Mouse (Mus musculus) kidney, postnatal 0 days (tissue): ENCODE results near the gene Ccdc184. TPM values are rescaled to one million over a fixed set of nuclear protein-coding genes. Genes with fewer than 3 reads are reported as not detected.

ENCODE experiments used
- ATAC-seq: fragments of 200-750 bp; cut with Nextera tagmentation; replicated peaks from 2 replicates; pipeline ENCODE4 v1.8.0; 2017; ENCODE audit warnings: low read depth, moderate number of reproducible peaks, moderate TSS enrichment, moderate library complexity; ENCODE audit not compliant: low FRiP score
- DNase-seq: peaks from one replicate; pipeline ENCODE4 v3.0.0-alpha.2; 2016; ENCODE audit warnings: low spot score
- H3K27ac ChIP-seq: fragments of 300-500 bp; sonication (generic); 2 replicates; pipeline ENCODE4 v1.5.1; 2014; ENCODE audit warnings: mild to moderate bottlenecking
- H3K27me3 ChIP-seq: fragments of 300-500 bp; sonication (generic); 2 replicates; pipeline ENCODE4 v1.6.1; 2014; ENCODE audit warnings: low read length, mixed read lengths; ENCODE audit not compliant: insufficient read depth
- H3K36me3 ChIP-seq: fragments of 300-500 bp; sonication (generic); 2 replicates; pipeline ENCODE4 v1.6.1; 2014; ENCODE audit warnings: low read length, mixed read lengths; ENCODE audit not compliant: insufficient read depth
- H3K4me1 ChIP-seq: fragments of 300-500 bp; sonication (generic); replicated peaks from 2 replicates; pipeline ENCODE4 v1.6.1; 2014; ENCODE audit warnings: antibody characterized with exemption, low read length, mixed read lengths; ENCODE audit not compliant: insufficient read depth
- H3K4me2 ChIP-seq: fragments of 300-500 bp; sonication (generic); 2 replicates; pipeline ENCODE4 v1.6.1; 2014; ENCODE audit warnings: mild to moderate bottlenecking, low read length, moderate library complexity, mixed read lengths
- H3K4me3 ChIP-seq: fragments of 300-500 bp; sonication (generic); replicated peaks from 2 replicates; pipeline ENCODE4 v1.5.1; 2014; ENCODE audit warnings: low read depth, low read length
- H3K9ac ChIP-seq: fragments of 300-500 bp; sonication (generic); 2 replicates; pipeline ENCODE4 v1.6.1; 2014; ENCODE audit warnings: low read depth, low read length
- H3K9me3 ChIP-seq: fragments of 300-500 bp; sonication (generic); replicated peaks from 2 replicates; pipeline ENCODE4 v1.6.1; 2016; ENCODE audit warnings: low read length, inconsistent platforms, mixed read lengths
- CTCF ChIP-seq: IDR thresholded peaks from 2 replicates; pipeline ENCODE4 v1.5.1; 2016; ENCODE audit warnings: antibody characterized with exemption, low read depth, mild to moderate bottlenecking, moderate library complexity
- WGBS: fragments of 180-500 bp; shearing (Covaris S2); extraction: QIAGEN DNeasy Blood & Tissue Kit; methylation state at CpG from one replicate; pipeline ENCODE4 v1.1.7; 2014; 5-methylcytosine and 5-hydroxymethylcytosine counted together
- polyA plus RNA-seq: library from polyadenylated mRNA; unstranded; fragments of >200 nt; fragmentation: Nextera tagmentation; extraction: Ambion mirVana; gene quantifications from 2 replicates; pipeline ENCODE4 v1.2.1, GENCODE M21; 2015

Gene Ccdc184
- 1.3 and 1.7 TPM in 2 replicates for polyA plus RNA-seq

GRCm38 (mm10) chr15:98166963-98167644 is at the start of gene Ccdc184:
Gene Ccdc184, plus strand, starts transcription at chr15:98167158.
- 2% methylated on average over 15 of the region's 18 CpGs for WGBS

GRCm38 (mm10) chr15:98119363-98119762 is 47.6 kb upstream of the Ccdc184 start:
- ATAC-seq (no peak), DNase-seq (no peak)
- H3K9me3 ChIP-seq = no peaks in the 10 kb centered on the region
- no peak overlapping the region for H3K4me3 ChIP-seq
- no peaks in the 10 kb centered on the region for H3K27me3 ChIP-seq
- H3K4me2 ChIP-seq = no peak overlapping the region
- WGBS = 83% methylated on average over 12 of the region's 12 CpGs
- H3K27ac ChIP-seq = no peak overlapping the region
- peaks cover 48% of the 10 kb centered on the region for H3K36me3 ChIP-seq
- H3K4me1 ChIP-seq = no peaks in the 10 kb centered on the region
- H3K9ac ChIP-seq = no peak overlapping the region
- no peak for TF ChIP-seq CTCF

More at GRCm38 (mm10) chr15:98166963-98167644, at the start of gene Ccdc184:
- H3K36me3 ChIP-seq = no peaks in the 10 kb centered on the region
- H3K27me3 ChIP-seq = peaks cover 29% of the 10 kb centered on the region
- H3K27ac ChIP-seq = no peak within 1 kb of the TSS
- peak within 1 kb of the TSS; percentile 56 for H3K4me2 ChIP-seq
- 0 out of 2 replicates have a peak, but pooled peaks cover 6% of the 10 kb centered on the region for H3K4me1 ChIP-seq
- H3K9me3 ChIP-seq = no peaks in the 10 kb centered on the region
- peak; percentile 26; the same call in 1 of the 2 replicates for ATAC-seq
- DNase-seq = no peak
- peak within 1 kb of the TSS; percentile 33 for H3K4me3 ChIP-seq
- TF ChIP-seq CTCF = no peak
- H3K9ac ChIP-seq = no peak within 1 kb of the TSS

- DNase-seq (no peak), ATAC-seq (no peak)
- no peak for TF ChIP-seq CTCF
- Histone ChIP-seq H3K27ac (no peak overlapping the region), H3K27me3 (no peaks in the 10 kb centered on the region), H3K9me3 (no peaks in the 10 kb centered on the region), H3K4me2 (no peak overlapping the region), H3K4me1 (no peaks in the 10 kb centered on the region), H3K4me3 (no peak overlapping the region), H3K36me3 (peaks cover 50% of the 10 kb centered on the region), H3K9ac (no peak overlapping the region)
- WGBS = 93% methylated on average over 20 of the region's 20 CpGs
Observed at GRCm38 (mm10) chr15:98120831-98121230, 46.1 kb upstream of the Ccdc184 start.

GRCm38 (mm10) chr15:98131001-98131400 is 36.0 kb upstream of the Ccdc184 start:
- Histone ChIP-seq H3K9ac (no peak overlapping the region), H3K4me2 (no peak overlapping the region), H3K36me3 (peaks cover 46% of the 10 kb centered on the region), H3K4me1 (no peaks in the 10 kb centered on the region), H3K9me3 (no peaks in the 10 kb centered on the region), H3K4me3 (no peak overlapping the region), H3K27me3 (no peaks in the 10 kb centered on the region), H3K27ac (no peak overlapping the region)
- DNase-seq (no peak), ATAC-seq (no peak)
- 91% methylated on average over 4 of the region's 4 CpGs for WGBS
- no peak for TF ChIP-seq CTCF

GRCm38 (mm10) chr15:98131451-98131850 is 35.5 kb upstream of the Ccdc184 start:
- Histone ChIP-seq H3K4me1 (no peaks in the 10 kb centered on the region), H3K36me3 (peaks cover 47% of the 10 kb centered on the region), H3K4me2 (no peak overlapping the region), H3K27me3 (no peaks in the 10 kb centered on the region), H3K9ac (no peak overlapping the region), H3K4me3 (no peak overlapping the region), H3K27ac (no peak overlapping the region), H3K9me3 (no peaks in the 10 kb centered on the region)
- 91% methylated on average over 7 of the region's 7 CpGs for WGBS
- ATAC-seq = no peak
- no peak for DNase-seq
- TF ChIP-seq CTCF = no peak

- no peak overlapping the region for H3K4me2 ChIP-seq
- 82% methylated on average over 15 of the region's 15 CpGs for WGBS
- DNase-seq (no peak), ATAC-seq (no peak)
- H3K36me3 ChIP-seq = peaks cover 53% of the 10 kb centered on the region
- no peaks in the 10 kb centered on the region for H3K27me3 ChIP-seq
- no peak overlapping the region for H3K9ac ChIP-seq
- H3K4me3 ChIP-seq = no peak overlapping the region
- no peak overlapping the region for H3K27ac ChIP-seq
- no peak for TF ChIP-seq CTCF
- no peaks in the 10 kb centered on the region for H3K9me3 ChIP-seq
- no peaks in the 10 kb centered on the region for H3K4me1 ChIP-seq
Observed at GRCm38 (mm10) chr15:98131942-98132655, 34.9 kb upstream of the Ccdc184 start.
